Mouse (Mus musculus): ENCODE data around the gene Cubn.

The Cubn gene

GRCm38 (mm10) chr2:13484566-13484965, 7.0 kb downstream of the Cubn start:
- peak in 1 of 2 experiments; percentile 7 for DNase-seq (ENCODE audit: low spot score in 2 of 2)

- no peak for DNase-seq (ENCODE audit: low spot score in 2 of 2)
Observed at GRCm38 (mm10) chr2:13480744-13481143, 10.9 kb downstream of the Cubn start.

GRCm38 (mm10) chr2:13479165-13479564, 12.4 kb downstream of the Cubn start:
- DNase-seq (ENCODE audit: low spot score in 2 of 2), result no peak

GRCm38 (mm10) chr2:13470108-13470507, 21.5 kb downstream of the Cubn start:
- no peak for DNase-seq (ENCODE audit: low spot score in 2 of 2)

- no peak for DNase-seq (ENCODE audit: low spot score in 2 of 2)
Observed at GRCm38 (mm10) chr2:13469641-13470040, 22.0 kb downstream of the Cubn start.

GRCm38 (mm10) chr2:13466685-13467084, 24.9 kb downstream of the Cubn start:
- DNase-seq (ENCODE audit: low spot score in 2 of 2), result no peak

GRCm38 (mm10) chr2:13458088-13458487, 33.5 kb downstream of the Cubn start:
- DNase-seq (ENCODE audit: low spot score in 2 of 2), result no peak

- no peak for DNase-seq (ENCODE audit: low spot score in 2 of 2)
Observed at GRCm38 (mm10) chr2:13456821-13457220, 34.8 kb downstream of the Cubn start.

- DNase-seq (ENCODE audit: low spot score in 2 of 2), result peak in 1 of 2 experiments; percentile 3
Observed at GRCm38 (mm10) chr2:13451495-13452491, 39.8 kb downstream of the Cubn start.

- DNase-seq (ENCODE audit: low spot score in 2 of 2), result peak; percentile 20 to 22
Observed at GRCm38 (mm10) chr2:13450895-13451294, 40.7 kb downstream of the Cubn start.

- DNase-seq (ENCODE audit: low spot score in 2 of 2), result peak; percentile 2 to 7
Observed at GRCm38 (mm10) chr2:13450470-13450869, 41.1 kb downstream of the Cubn start.

- no peak for DNase-seq (ENCODE audit: low spot score in 2 of 2)
Observed at GRCm38 (mm10) chr2:13445156-13445555, 46.5 kb downstream of the Cubn start.

- DNase-seq (ENCODE audit: low spot score in 2 of 2), result peak; percentile 24 to 25
Observed at GRCm38 (mm10) chr2:13438983-13439382, 52.6 kb downstream of the Cubn start.

GRCm38 (mm10) chr2:13438275-13438845, 53.3 kb downstream of the Cubn start:
- DNase-seq (ENCODE audit: low spot score in 2 of 2), result peak; percentile 67 to 82

GRCm38 (mm10) chr2:13432002-13432401, 59.6 kb downstream of the Cubn start:
- DNase-seq (ENCODE audit: low spot score in 2 of 2), result no peak

- DNase-seq (ENCODE audit: low spot score in 2 of 2), result peak; percentile 76 to 80
Observed at GRCm38 (mm10) chr2:13421974-13422760, 69.4 kb downstream of the Cubn start.

GRCm38 (mm10) chr2:13416765-13417524, 74.7 kb downstream of the Cubn start:
- no peak for DNase-seq (ENCODE audit: low spot score in 2 of 2)

GRCm38 (mm10) chr2:13413520-13414178, 78.0 kb downstream of the Cubn start:
- DNase-seq (ENCODE audit: low spot score in 2 of 2), result peak; percentile 85 to 92

GRCm38 (mm10) chr2:13410660-13411059, 81.0 kb downstream of the Cubn start:
- DNase-seq (ENCODE audit: low spot score in 2 of 2), result no peak

- DNase-seq (ENCODE audit: low spot score in 2 of 2), result no peak
Observed at GRCm38 (mm10) chr2:13409767-13410519, 81.7 kb downstream of the Cubn start.
